Mouse (Mus musculus) stomach, postnatal 0 days (tissue): ENCODE measurements around the gene Sart3. TPM values are rescaled to one million over a fixed set of nuclear protein-coding genes. Genes with fewer than 3 reads are reported as not detected.

Source experiments
- ATAC-seq: fragments of 200-750 bp; cut with Nextera tagmentation; 2 replicates; pipeline ENCODE4 v1.8.0; 2017; ENCODE audit not compliant: low FRiP score, low TSS enrichment
- DNase-seq: peaks from one replicate; pipeline ENCODE4 v3.0.0-alpha.2; 2016; ENCODE audit warnings: low spot score
- H3K27ac ChIP-seq: fragments of 300-500 bp; sonication (generic); replicated peaks from 2 replicates; pipeline ENCODE4 v1.5.1; 2014; ENCODE audit warnings: mild to moderate bottlenecking, control low read depth
- H3K27me3 ChIP-seq: fragments of 300-500 bp; sonication (generic); 2 replicates; pipeline ENCODE4 v1.6.1; 2014; ENCODE audit warnings: low read length; ENCODE audit not compliant: control insufficient read depth, insufficient read depth
- H3K36me3 ChIP-seq: fragments of 300-500 bp; sonication (generic); 2 replicates; pipeline ENCODE4 v1.6.1; 2014; ENCODE audit warnings: low read length, mixed read lengths; ENCODE audit not compliant: control insufficient read depth, insufficient read depth
- H3K4me1 ChIP-seq: fragments of 300-500 bp; sonication (generic); replicated peaks from 2 replicates; pipeline ENCODE4 v1.6.1; 2014; ENCODE audit warnings: antibody characterized with exemption; ENCODE audit not compliant: control insufficient read depth, insufficient read depth
- H3K4me2 ChIP-seq: fragments of 300-500 bp; sonication (generic); replicated peaks from 2 replicates; pipeline ENCODE4 v1.6.1; 2014; ENCODE audit warnings: low read depth, mild to moderate bottlenecking, control low read depth, moderate library complexity
- H3K4me3 ChIP-seq: fragments of 300-500 bp; sonication (generic); 2 replicates; pipeline ENCODE4 v1.5.1; 2014; ENCODE audit warnings: low read depth, low read length, control low read depth
- H3K9ac ChIP-seq: fragments of 300-500 bp; sonication (generic); 2 replicates; pipeline ENCODE4 v1.6.1; 2014; ENCODE audit warnings: mild to moderate bottlenecking, low read length, control low read depth, mixed read lengths
- H3K9me3 ChIP-seq: fragments of 300-500 bp; sonication (generic); 2 replicates; pipeline ENCODE4 v1.6.1; 2016; ENCODE audit warnings: low read length; ENCODE audit not compliant: control insufficient read depth
- CTCF ChIP-seq: IDR thresholded peaks from 2 replicates; pipeline ENCODE4 v1.5.1; 2016; ENCODE audit warnings: antibody characterized with exemption, low read depth, mild to moderate bottlenecking, moderate library complexity
- EP300 ChIP-seq: optimal IDR thresholded peaks from 2 replicates; pipeline ENCODE3; 2016; ENCODE audit warnings: antibody characterized with exemption
- WGBS: fragments of 180-500 bp; shearing (Covaris S2); extraction: QIAGEN DNeasy Blood & Tissue Kit; methylation state at CpG from one replicate; pipeline ENCODE4 v1.1.7; 2014; 5-methylcytosine and 5-hydroxymethylcytosine counted together
- polyA plus RNA-seq: library from polyadenylated mRNA; unstranded; fragments of >200 nt; fragmentation: Nextera tagmentation; extraction: Ambion mirVana; gene quantifications from 2 replicates; pipeline ENCODE4 v1.2.1, GENCODE M21; 2015

Gene Sart3
- polyA plus RNA-seq, 1 experiment from 2014 or later: 11.2 TPM

DNA sequence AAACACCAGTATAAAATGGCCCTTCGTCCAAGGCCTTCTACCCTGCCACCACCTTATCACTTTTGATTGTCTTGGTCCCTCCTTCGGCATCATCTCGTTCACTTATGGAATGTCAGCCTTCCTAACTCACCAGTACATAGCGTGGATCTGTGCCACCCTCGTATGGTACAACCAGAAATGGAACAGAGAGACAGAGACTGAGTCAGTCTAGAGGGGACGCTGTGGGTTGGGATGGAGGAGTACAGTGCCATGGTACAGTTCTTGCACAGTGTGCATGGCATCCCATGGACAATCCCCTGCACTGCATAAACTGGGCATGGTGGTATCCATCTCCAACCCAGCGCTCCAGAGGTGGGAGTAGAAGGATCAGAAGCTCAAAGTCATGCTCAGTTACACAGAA is 43.6 kb downstream of the Sart3 start:
- Histone ChIP-seq H3K36me3 (no peaks in the 10 kb centered on the region), H3K27ac (no peak overlapping the region), H3K9me3 (no peaks in the 10 kb centered on the region), H3K4me1 (no peaks in the 10 kb centered on the region), H3K4me3 (no peak overlapping the region), H3K9ac (no peak overlapping the region), H3K27me3 (no peaks in the 10 kb centered on the region), H3K4me2 (no peak overlapping the region)
- TF ChIP-seq EP300 (no peak), CTCF (no peak)
- ATAC-seq (no peak), DNase-seq (no peak)
- 86% methylated on average over 7 of the region's 7 CpGs for WGBS

DNA sequence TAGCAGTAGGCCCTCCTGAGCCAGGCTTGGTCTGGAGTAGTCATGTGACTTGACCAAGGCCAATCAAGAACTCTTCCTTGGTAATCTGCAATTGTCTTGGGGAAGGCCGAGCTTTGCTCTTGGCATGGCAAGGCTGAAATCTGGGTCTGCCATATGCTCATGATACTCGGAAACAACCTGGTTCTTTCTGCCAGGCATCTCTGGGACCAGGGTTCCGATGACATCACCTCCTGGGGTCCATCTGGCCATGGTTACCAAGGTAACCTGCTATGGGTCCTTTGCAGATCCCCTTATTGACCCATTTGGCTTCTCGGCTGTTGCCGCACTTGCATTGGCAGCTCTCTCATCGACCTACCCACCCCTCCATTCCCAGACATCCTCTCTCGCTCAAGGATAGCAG is 44.3 kb downstream of the Sart3 start:
- no peak overlapping the region for H3K4me2 ChIP-seq
- 88% methylated on average over 7 of the region's 7 CpGs for WGBS
- no peak overlapping the region for H3K27ac ChIP-seq
- H3K9me3 ChIP-seq: no peaks in the 10 kb centered on the region
- ATAC-seq (no peak), DNase-seq (no peak)
- H3K27me3 ChIP-seq: no peaks in the 10 kb centered on the region
- no peaks in the 10 kb centered on the region for H3K36me3 ChIP-seq
- H3K4me3 ChIP-seq: no peak overlapping the region
- no peaks in the 10 kb centered on the region for H3K4me1 ChIP-seq
- no peak overlapping the region for H3K9ac ChIP-seq
- no peak for TF ChIP-seq CTCF
- TF ChIP-seq EP300: no peak

DNA sequence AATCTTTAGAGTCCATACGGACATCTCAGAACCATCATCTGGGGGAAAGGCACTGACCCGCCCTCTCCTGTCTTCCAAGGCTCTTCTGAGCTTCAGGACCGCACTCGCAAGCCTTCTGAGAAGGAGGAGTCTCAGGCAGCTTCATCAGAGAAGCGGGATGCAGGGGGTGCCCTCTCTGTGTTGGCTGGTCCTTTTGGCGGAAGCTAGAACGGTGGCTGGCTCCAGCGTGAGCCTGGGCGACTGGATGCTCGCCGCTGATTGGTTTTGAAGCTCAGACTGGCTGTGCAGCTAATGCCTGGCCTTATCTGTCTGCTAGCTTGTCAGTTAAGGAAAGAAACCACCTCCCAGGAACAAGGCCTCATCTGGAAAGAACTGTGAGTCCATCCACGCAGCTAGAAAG is 45.1 kb downstream of the Sart3 start:
- Histone ChIP-seq H3K27ac (no peak overlapping the region), H3K9ac (no peak overlapping the region), H3K4me2 (no peak overlapping the region), H3K27me3 (no peaks in the 10 kb centered on the region), H3K36me3 (no peaks in the 10 kb centered on the region), H3K4me3 (no peak overlapping the region), H3K9me3 (no peaks in the 10 kb centered on the region), H3K4me1 (no peaks in the 10 kb centered on the region)
- TF ChIP-seq CTCF (no peak), EP300 (no peak)
- no peak for DNase-seq
- ATAC-seq: no peak
- 57% methylated on average over 12 of the region's 12 CpGs for WGBS

DNA sequence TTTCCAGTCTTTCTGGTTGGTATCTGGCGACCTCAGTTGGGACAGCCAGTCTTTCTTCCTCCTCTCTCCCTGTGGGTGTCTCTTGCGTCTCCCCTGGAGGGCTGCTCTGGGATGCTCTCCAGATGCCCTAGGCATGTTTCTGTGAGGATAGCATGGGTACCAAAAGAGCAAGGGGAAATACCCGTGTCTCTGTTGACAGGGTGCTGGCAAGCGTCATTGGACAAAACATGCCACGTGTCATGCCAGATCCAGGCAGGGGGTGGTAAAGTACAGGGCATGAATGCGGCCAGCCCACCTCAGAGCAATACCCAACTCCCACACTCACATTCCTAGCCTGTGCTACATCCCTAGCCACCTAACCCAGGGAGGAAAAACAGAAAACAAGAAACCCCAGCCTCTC is 45.7 kb downstream of the Sart3 start:
- WGBS: 71% methylated on average over 6 of the region's 6 CpGs
- ATAC-seq: no peak
- no peaks in the 10 kb centered on the region for H3K4me1 ChIP-seq
- H3K4me2 ChIP-seq: no peak overlapping the region
- no peak for DNase-seq
- no peaks in the 10 kb centered on the region for H3K36me3 ChIP-seq
- no peaks in the 10 kb centered on the region for H3K27me3 ChIP-seq
- no peak overlapping the region for H3K4me3 ChIP-seq
- no peak overlapping the region for H3K27ac ChIP-seq
- H3K9ac ChIP-seq: no peak overlapping the region
- no peaks in the 10 kb centered on the region for H3K9me3 ChIP-seq
- TF ChIP-seq CTCF (no peak), EP300 (no peak)

DNA sequence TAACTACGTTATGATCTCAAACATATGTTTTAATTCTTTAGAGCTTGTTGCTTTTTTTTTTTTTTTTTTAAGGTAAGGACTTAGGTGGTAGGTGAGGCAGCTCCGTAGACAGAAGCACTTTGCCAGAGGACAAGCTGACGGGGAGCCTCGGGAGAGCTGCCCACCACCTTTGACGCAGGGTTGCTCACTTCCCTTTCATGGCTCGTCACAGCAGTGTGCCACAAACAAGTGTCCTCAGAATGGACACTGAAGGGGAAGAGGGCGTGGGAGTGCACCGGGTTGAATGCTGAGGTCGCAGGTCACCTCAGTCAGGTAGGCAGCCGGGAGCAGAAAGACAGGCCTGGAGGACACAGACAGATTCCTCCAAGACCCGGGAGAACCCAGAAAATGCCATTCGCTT is 46.9 kb downstream of the Sart3 start:
- Histone ChIP-seq H3K4me3 (no peak overlapping the region), H3K9ac (no peak overlapping the region), H3K4me2 (no peak overlapping the region), H3K36me3 (no peaks in the 10 kb centered on the region), H3K9me3 (no peaks in the 10 kb centered on the region), H3K27me3 (no peaks in the 10 kb centered on the region), H3K27ac (no peak overlapping the region), H3K4me1 (no peaks in the 10 kb centered on the region)
- WGBS: 74% methylated on average over 12 of the region's 12 CpGs
- ATAC-seq: no peak
- no peak for DNase-seq
- no peak for TF ChIP-seq EP300
- no peak for TF ChIP-seq CTCF

DNA sequence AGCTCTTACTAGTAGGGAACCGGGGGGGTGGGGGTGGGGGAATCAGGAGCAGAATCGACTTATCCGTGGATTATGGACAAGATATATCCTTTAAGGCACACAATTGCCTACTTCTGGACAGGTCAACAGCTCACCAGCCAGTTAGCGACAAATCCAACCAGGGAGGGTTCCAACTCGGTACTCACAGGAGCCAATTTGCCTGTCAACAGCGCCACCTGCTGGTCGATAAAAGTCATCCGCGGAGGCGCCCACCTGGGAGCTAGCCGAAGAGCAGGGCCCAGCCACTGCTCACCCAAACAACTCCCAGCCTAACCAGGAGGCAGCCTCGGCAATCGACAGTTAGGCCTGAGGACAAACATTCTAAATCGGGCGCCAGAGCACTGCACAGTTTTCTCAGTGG is 47.9 kb downstream of the Sart3 start, which contains the start of gene 1700069L16Rik:
TSS of gene 1700069L16Rik (minus strand) at position 327 of the 400 bp plus-strand sequence.
- H3K36me3 ChIP-seq: no peaks in the 10 kb centered on the region
- H3K27me3 ChIP-seq: no peaks in the 10 kb centered on the region
- no peaks in the 10 kb centered on the region for H3K9me3 ChIP-seq
- no peak within 1 kb of the TSS for H3K4me3 ChIP-seq
- H3K4me2 ChIP-seq: no peak within 1 kb of the TSS
- peak; percentile 84 for DNase-seq
- H3K9ac ChIP-seq: no peak within 1 kb of the TSS
- TF ChIP-seq EP300: no peak
- peak; percentile 89 for TF ChIP-seq CTCF
- WGBS: 3% methylated on average over 15 of the region's 15 CpGs
- H3K4me1 ChIP-seq: no peaks in the 10 kb centered on the region
- no peak within 1 kb of the TSS for H3K27ac ChIP-seq
- peak; percentile 75 for ATAC-seq
